Mouse (Mus musculus) testis, adult 2 months (tissue): ENCODE results near the gene Necab3.

ENCODE experiments used
- CTCF ChIP-seq: fragments of 200-500 bp; IDR thresholded peaks from 2 replicates; pipeline ENCODE4 v1.5.1; 2012; ENCODE audit warnings: low read depth, mild to moderate bottlenecking, inconsistent platforms, low read length, moderate library complexity; ENCODE audit not compliant: control insufficient read depth, insufficient read depth, insufficient replicate concordance
- POLR2A ChIP-seq: fragments of 200-500 bp; IDR thresholded peaks from 2 replicates; pipeline ENCODE4 v1.6.1; 2012; ENCODE audit warnings: low read depth, mild to moderate bottlenecking, inconsistent platforms, low read length, moderate library complexity; ENCODE audit not compliant: control insufficient read depth

- TF ChIP-seq CTCF (no peak), POLR2A (no peak)
These were observed 44.4 kb upstream of the Necab3 start for GRCm38 (mm10) chr2:154603007-154603637.
